Mouse (Mus musculus): Measurements from ENCODE around the gene Lamtor5. TPM values are rescaled to one million over a fixed set of nuclear protein-coding genes. Genes with fewer than 3 reads are reported as not detected.

Gene Lamtor5
- polyA plus RNA-seq, 2 experiments: 101 to 202 TPM

GRCm38 (mm10) chr3:107253925-107254324 lies 24.7 kb upstream of the Lamtor5 start:
- no peak for ATAC-seq (ENCODE audit: low FRiP score, low read depth)
- no peaks in the 10 kb centered on the region for H3K4me1 ChIP-seq (ENCODE audit: control insufficient read depth, insufficient read depth, low read length)
- no peak overlapping the region for H3K4me2 ChIP-seq (replicated peaks; ENCODE audit: low read depth, low read length, severe bottlenecking)
- H3K9me3 ChIP-seq (ENCODE audit: control insufficient read depth, low read length): no peaks in the 10 kb centered on the region
- no peak for DNase-seq (ENCODE audit: low spot score)
- H3K36me3 ChIP-seq (ENCODE audit: control insufficient read depth, insufficient read depth, low read length): no peaks in the 10 kb centered on the region
- H3K4me3 ChIP-seq (replicated peaks; ENCODE audit: low read length): no peak overlapping the region
- H3K27me3 ChIP-seq (ENCODE audit: control insufficient read depth, insufficient read depth, low read length): no peaks in the 10 kb centered on the region
- H3K9ac ChIP-seq (ENCODE audit: low read depth, low read length, severe bottlenecking): no peak overlapping the region
- TF ChIP-seq POLR2A (IDR thresholded peaks at IDR 0.05; ENCODE audit: borderline replicate concordance, extremely low read depth, insufficient read depth, insufficient read length): no peak
- WGBS: 79% methylated on average over 5 of the region's 5 CpGs
- no peak overlapping the region for H3K27ac ChIP-seq (replicated peaks; ENCODE audit: low read depth, low read length)

GRCm38 (mm10) chr3:107255992-107256391 lies 22.7 kb upstream of the Lamtor5 start:
- ATAC-seq (ENCODE audit: low FRiP score, low read depth) (no peak), DNase-seq (ENCODE audit: low spot score) (no peak)
- no peak overlapping the region for H3K9ac ChIP-seq (ENCODE audit: low read depth, low read length, severe bottlenecking)
- no peak overlapping the region for H3K4me3 ChIP-seq (replicated peaks; ENCODE audit: low read length)
- no peak overlapping the region for H3K27ac ChIP-seq (replicated peaks; ENCODE audit: low read depth, low read length)
- H3K4me1 ChIP-seq (ENCODE audit: control insufficient read depth, insufficient read depth, low read length): peaks cover 4% of the 10 kb centered on the region; the same call in 1 of the 2 replicates
- H3K9me3 ChIP-seq (ENCODE audit: control insufficient read depth, low read length): no peaks in the 10 kb centered on the region
- no peaks in the 10 kb centered on the region for H3K27me3 ChIP-seq (ENCODE audit: control insufficient read depth, insufficient read depth, low read length)
- no peak for TF ChIP-seq POLR2A (IDR thresholded peaks at IDR 0.05; ENCODE audit: borderline replicate concordance, extremely low read depth, insufficient read depth, insufficient read length)
- WGBS: 82% methylated on average over 3 of the region's 3 CpGs
- H3K36me3 ChIP-seq (ENCODE audit: control insufficient read depth, insufficient read depth, low read length): no peaks in the 10 kb centered on the region
- no peak overlapping the region for H3K4me2 ChIP-seq (replicated peaks; ENCODE audit: low read depth, low read length, severe bottlenecking)

GRCm38 (mm10) chr3:107256724-107257123 lies 21.9 kb upstream of the Lamtor5 start:
- 40% methylated on average over 7 of the region's 7 CpGs for WGBS
- Histone ChIP-seq H3K27me3 (ENCODE audit: control insufficient read depth, insufficient read depth, low read length) (no peaks in the 10 kb centered on the region), H3K4me2 (replicated peaks; ENCODE audit: low read depth, low read length, severe bottlenecking) (no peak overlapping the region), H3K27ac (replicated peaks; ENCODE audit: low read depth, low read length) (no peak overlapping the region), H3K9me3 (ENCODE audit: control insufficient read depth, low read length) (no peaks in the 10 kb centered on the region), H3K4me1 (ENCODE audit: control insufficient read depth, insufficient read depth, low read length) (peaks cover 11% of the 10 kb centered on the region), H3K9ac (ENCODE audit: low read depth, low read length, severe bottlenecking) (no peak overlapping the region), H3K36me3 (ENCODE audit: control insufficient read depth, insufficient read depth, low read length) (no peaks in the 10 kb centered on the region), H3K4me3 (replicated peaks; ENCODE audit: low read length) (no peak overlapping the region)
- no peak for ATAC-seq (ENCODE audit: low FRiP score, low read depth)
- no peak for TF ChIP-seq POLR2A (IDR thresholded peaks at IDR 0.05; ENCODE audit: borderline replicate concordance, extremely low read depth, insufficient read depth, insufficient read length)
- DNase-seq (ENCODE audit: low spot score): no peak

- H3K27ac ChIP-seq (replicated peaks; ENCODE audit: low read depth, low read length): no peak overlapping the region
- no peaks in the 10 kb centered on the region for H3K27me3 ChIP-seq (ENCODE audit: control insufficient read depth, insufficient read depth, low read length)
- TF ChIP-seq POLR2A (IDR thresholded peaks at IDR 0.05; ENCODE audit: borderline replicate concordance, extremely low read depth, insufficient read depth, insufficient read length): no peak
- H3K36me3 ChIP-seq (ENCODE audit: control insufficient read depth, insufficient read depth, low read length): no peaks in the 10 kb centered on the region
- H3K9me3 ChIP-seq (ENCODE audit: control insufficient read depth, low read length): no peaks in the 10 kb centered on the region
- H3K4me3 ChIP-seq (replicated peaks; ENCODE audit: low read length): no peak overlapping the region
- H3K9ac ChIP-seq (ENCODE audit: low read depth, low read length, severe bottlenecking): no peak overlapping the region
- 54% methylated on average over 5 of the region's 5 CpGs for WGBS
- no peak overlapping the region for H3K4me2 ChIP-seq (replicated peaks; ENCODE audit: low read depth, low read length, severe bottlenecking)
- peaks cover 13% of the 10 kb centered on the region for H3K4me1 ChIP-seq (ENCODE audit: control insufficient read depth, insufficient read depth, low read length)
- ATAC-seq (ENCODE audit: low FRiP score, low read depth) (no peak), DNase-seq (ENCODE audit: low spot score) (no peak)
Observed at GRCm38 (mm10) chr3:107257924-107258323, 20.7 kb upstream of the Lamtor5 start.

GRCm38 (mm10) chr3:107260956-107261850 lies 17.5 kb upstream of the Lamtor5 start:
- 37% methylated on average over 8 of the region's 8 CpGs for WGBS

More at GRCm38 (mm10) chr3:107260956-107261850, 17.5 kb upstream of the Lamtor5 start:
- Histone ChIP-seq H3K4me2 (replicated peaks; ENCODE audit: low read depth, low read length, severe bottlenecking) (no peak overlapping the region), H3K27me3 (ENCODE audit: control insufficient read depth, insufficient read depth, low read length) (no peaks in the 10 kb centered on the region), H3K4me1 (ENCODE audit: control insufficient read depth, insufficient read depth, low read length) (peaks cover 13% of the 10 kb centered on the region), H3K36me3 (ENCODE audit: control insufficient read depth, insufficient read depth, low read length) (no peaks in the 10 kb centered on the region), H3K9ac (ENCODE audit: low read depth, low read length, severe bottlenecking) (no peak overlapping the region), H3K27ac (replicated peaks; ENCODE audit: low read depth, low read length) (no peak overlapping the region), H3K4me3 (replicated peaks; ENCODE audit: low read length) (no peak overlapping the region), H3K9me3 (ENCODE audit: control insufficient read depth, low read length) (no peaks in the 10 kb centered on the region)
- no peak for DNase-seq (ENCODE audit: low spot score)
- TF ChIP-seq POLR2A (IDR thresholded peaks at IDR 0.05; ENCODE audit: borderline replicate concordance, extremely low read depth, insufficient read depth, insufficient read length): no peak
- ATAC-seq (ENCODE audit: low FRiP score, low read depth): peak; percentile 63; the same call in 1 of the 2 replicates
